Mouse (Mus musculus) intestine, postnatal 0 days (tissue): ENCODE results near the gene Wfdc6a. TPM values are rescaled to one million over a fixed set of nuclear protein-coding genes. Genes with fewer than 3 reads are reported as not detected.
A peak's percentile ranks its signal among the peaks of the same experiment; 100 is the strongest.
"Not testable (repeated sequence)": the region's sequence is repeated elsewhere in the genome, so short reads cannot be mapped to it uniquely, and the experiment has no call there.

Experiments
- ATAC-seq: fragments of 200-750 bp; cut with Nextera tagmentation; 2 replicates; pipeline ENCODE4 v1.8.0; 2017; ENCODE audit warnings: mild to moderate bottlenecking, moderate TSS enrichment, moderate library complexity
- H3K27ac ChIP-seq: fragments of 300-500 bp; sonication (generic); 2 replicates; pipeline ENCODE4 v1.5.1; 2014; ENCODE audit warnings: mild to moderate bottlenecking, low read depth, low read length, moderate library complexity
- H3K27me3 ChIP-seq: fragments of 300-500 bp; sonication (generic); replicated peaks from 2 replicates; pipeline ENCODE4 v1.6.1; 2014; ENCODE audit warnings: low read length, mixed read lengths; ENCODE audit not compliant: control insufficient read depth, insufficient read depth
- H3K36me3 ChIP-seq: fragments of 300-500 bp; sonication (generic); 2 replicates; pipeline ENCODE4 v1.6.1; 2014; ENCODE audit warnings: mild to moderate bottlenecking, moderate library complexity; ENCODE audit not compliant: control insufficient read depth, insufficient read depth
- H3K4me1 ChIP-seq: fragments of 300-500 bp; sonication (generic); replicated peaks from 2 replicates; pipeline ENCODE4 v1.6.1; 2014; ENCODE audit warnings: antibody characterized with exemption, low read length, mixed read lengths; ENCODE audit not compliant: control insufficient read depth, insufficient read depth
- H3K4me2 ChIP-seq: fragments of 300-500 bp; sonication (generic); replicated peaks from 2 replicates; pipeline ENCODE4 v1.6.1; 2014; ENCODE audit warnings: low read depth, mild to moderate bottlenecking, moderate library complexity
- H3K4me3 ChIP-seq: fragments of 300-500 bp; sonication (generic); 2 replicates; pipeline ENCODE4 v1.5.1; 2014; ENCODE audit warnings: low read depth, low read length
- H3K9ac ChIP-seq: fragments of 300-500 bp; sonication (generic); 2 replicates; pipeline ENCODE4 v1.6.1; 2014; ENCODE audit warnings: mild to moderate bottlenecking, low read depth, low read length
- H3K9me3 ChIP-seq: fragments of 300-500 bp; sonication (generic); 2 replicates; pipeline ENCODE4 v1.6.1; 2016; ENCODE audit warnings: mixed run types; ENCODE audit not compliant: control insufficient read depth
- CTCF ChIP-seq: sonication (generic); IDR thresholded peaks from 2 replicates; pipeline ENCODE4 v1.5.1; 2016; ENCODE audit warnings: low read depth, mild to moderate bottlenecking, control low read depth, antibody characterized with exemption, moderate library complexity
- WGBS: fragments of 180-500 bp; shearing (Covaris S2); extraction: QIAGEN DNeasy Blood & Tissue Kit; methylation state at CpG from one replicate; pipeline ENCODE4 v1.1.7; 2014; 5-methylcytosine and 5-hydroxymethylcytosine counted together
- polyA plus RNA-seq: library from polyadenylated mRNA; unstranded; fragments of >200 nt; fragmentation: Nextera tagmentation; extraction: Ambion mirVana; gene quantifications from 2 replicates; pipeline ENCODE4 v1.2.1, GENCODE M21; 2015

Gene Wfdc6a
- polyA plus RNA-seq, 1 experiment from 2014 or later: 0.14 TPM

- Histone ChIP-seq H3K36me3 (no peaks in the 10 kb centered on the region), H3K4me2 (no peak overlapping the region), H3K9me3 (no peaks in the 10 kb centered on the region), H3K4me3 (no peak overlapping the region), H3K9ac (no peak overlapping the region), H3K27me3 (no peaks in the 10 kb centered on the region), H3K27ac (no peak overlapping the region), H3K4me1 (no peaks in the 10 kb centered on the region)
- ATAC-seq: no peak
- 95% methylated on average over 8 of the region's 8 CpGs for WGBS
- no peak for TF ChIP-seq CTCF
Observed at GRCm38 (mm10) chr2:164604411-164604810, 19.2 kb upstream of the Wfdc6a start.

DNA sequence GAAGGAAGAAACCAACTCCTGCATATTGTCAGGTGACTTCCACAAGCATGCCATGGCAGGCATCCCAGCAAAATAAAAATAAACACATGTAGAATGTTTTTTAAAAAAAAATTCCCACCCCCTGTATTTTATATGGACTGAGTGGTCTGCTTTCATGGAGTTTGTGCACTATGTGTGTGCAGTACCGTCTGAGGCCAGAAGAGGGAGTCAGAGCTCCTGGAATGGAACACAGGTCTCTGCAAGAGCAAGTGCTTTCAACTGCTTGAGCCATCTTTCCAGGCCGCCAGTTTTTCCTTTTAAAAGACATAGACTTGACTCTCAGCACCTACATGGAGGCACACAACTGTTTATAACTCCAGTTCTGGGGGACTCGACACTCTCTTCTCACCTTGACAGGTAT lies 18.2 kb upstream of the Wfdc6a start:
- Histone ChIP-seq H3K4me2 (no peak overlapping the region), H3K9ac (no peak overlapping the region), H3K4me1 (no peaks in the 10 kb centered on the region), H3K9me3 (no peaks in the 10 kb centered on the region), H3K27me3 (no peaks in the 10 kb centered on the region), H3K36me3 (no peaks in the 10 kb centered on the region), H3K4me3 (no peak overlapping the region), H3K27ac (no peak overlapping the region)
- 89% methylated on average over 3 of the region's 3 CpGs for WGBS
- ATAC-seq: no peak
- TF ChIP-seq CTCF: no peak; the same call in 1 of the 2 replicates

DNA sequence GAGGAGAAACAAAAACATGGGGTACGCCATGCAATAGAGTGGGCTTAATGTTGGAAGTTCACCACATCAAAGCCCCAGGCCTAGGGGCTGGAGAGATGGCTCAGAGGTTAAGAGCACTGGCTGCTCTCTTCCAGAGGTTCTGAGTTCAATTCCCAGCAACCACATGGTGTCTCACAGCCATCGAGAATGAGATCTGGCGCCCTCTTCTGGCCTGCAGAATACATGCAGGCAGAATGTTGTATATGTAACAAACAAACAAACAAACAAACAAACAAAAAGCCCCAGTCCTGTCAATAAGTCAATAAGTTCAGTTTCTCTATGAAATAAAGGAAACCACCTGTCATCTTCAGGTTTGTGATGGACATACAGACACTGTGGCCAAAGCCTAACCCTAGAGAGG lies 14.9 kb upstream of the Wfdc6a start:
- Histone ChIP-seq H3K4me2 (no peak overlapping the region), H3K9me3 (no peaks in the 10 kb centered on the region), H3K27me3 (no peaks in the 10 kb centered on the region), H3K36me3 (no peaks in the 10 kb centered on the region), H3K4me1 (no peaks in the 10 kb centered on the region), H3K27ac (no peak overlapping the region), H3K4me3 (no peak overlapping the region), H3K9ac (no peak overlapping the region)
- peak; percentile 34; the same call in 1 of the 2 replicates for TF ChIP-seq CTCF
- WGBS: 65% methylated on average over 3 of the region's 3 CpGs
- ATAC-seq: no peak

DNA sequence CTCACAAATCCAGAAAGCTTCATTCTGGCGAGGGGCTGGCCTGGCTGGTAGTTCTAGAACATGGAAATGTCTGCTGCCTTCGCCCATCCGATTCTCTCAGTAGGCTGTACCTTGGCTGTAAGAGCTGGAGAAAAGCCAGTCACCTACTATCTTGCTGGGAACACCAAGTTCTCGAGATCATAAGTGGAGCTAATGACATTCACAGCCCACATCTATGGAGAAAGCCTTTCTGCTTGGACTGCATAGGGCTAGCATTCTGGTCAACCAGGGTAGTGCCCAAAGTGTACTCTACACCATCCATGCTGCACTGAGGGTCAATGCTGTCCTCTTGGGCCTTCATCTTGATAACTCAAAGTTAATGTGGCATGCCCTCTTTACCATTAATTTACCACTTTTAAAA lies 8.2 kb upstream of the Wfdc6a start, which contains the start of gene Eppin:
Eppin (minus strand) TSS at position 101 of the 400 bp plus-strand sequence.
- Histone ChIP-seq H3K27ac (no peak within 1 kb of the TSS), H3K27me3 (no peaks in the 10 kb centered on the region), H3K4me3 (no peak within 1 kb of the TSS), H3K9me3 (no peaks in the 10 kb centered on the region), H3K36me3 (no peaks in the 10 kb centered on the region), H3K4me1 (no peaks in the 10 kb centered on the region), H3K9ac (no peak within 1 kb of the TSS), H3K4me2 (no peak within 1 kb of the TSS)
- ATAC-seq: no peak
- WGBS: 80% methylated on average over 4 of the region's 4 CpGs
- TF ChIP-seq CTCF: no peak

DNA sequence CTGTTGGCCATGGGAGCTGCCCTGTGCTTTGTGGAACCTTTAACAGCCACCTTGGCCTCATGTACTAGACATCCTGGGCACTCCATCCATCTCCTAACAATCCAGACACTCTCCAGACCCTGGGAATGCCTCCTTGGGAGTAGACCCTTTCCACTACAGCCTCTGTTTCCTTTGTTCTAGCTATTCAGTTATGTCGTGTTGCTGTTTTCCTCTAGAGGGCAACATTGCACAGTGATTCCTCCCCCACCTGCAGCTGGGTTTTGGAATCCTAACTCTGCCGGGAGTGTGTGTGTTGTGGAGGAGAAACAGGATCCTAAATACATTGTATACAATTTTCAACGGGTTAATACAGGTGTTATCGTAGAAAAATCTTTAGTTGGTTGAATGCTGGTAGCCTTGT lies 6.8 kb upstream of the Wfdc6a start:
- no peak overlapping the region for H3K27ac ChIP-seq
- H3K4me2 ChIP-seq: no peak overlapping the region
- WGBS: 5% methylated on average over 4 of the region's 4 CpGs
- no peak for ATAC-seq
- no peaks in the 10 kb centered on the region for H3K36me3 ChIP-seq
- no peaks in the 10 kb centered on the region for H3K9me3 ChIP-seq
- no peak overlapping the region for H3K9ac ChIP-seq
- TF ChIP-seq CTCF: peak; percentile 86
- H3K4me1 ChIP-seq: no peaks in the 10 kb centered on the region
- no peaks in the 10 kb centered on the region for H3K27me3 ChIP-seq
- no peak overlapping the region for H3K4me3 ChIP-seq

DNA sequence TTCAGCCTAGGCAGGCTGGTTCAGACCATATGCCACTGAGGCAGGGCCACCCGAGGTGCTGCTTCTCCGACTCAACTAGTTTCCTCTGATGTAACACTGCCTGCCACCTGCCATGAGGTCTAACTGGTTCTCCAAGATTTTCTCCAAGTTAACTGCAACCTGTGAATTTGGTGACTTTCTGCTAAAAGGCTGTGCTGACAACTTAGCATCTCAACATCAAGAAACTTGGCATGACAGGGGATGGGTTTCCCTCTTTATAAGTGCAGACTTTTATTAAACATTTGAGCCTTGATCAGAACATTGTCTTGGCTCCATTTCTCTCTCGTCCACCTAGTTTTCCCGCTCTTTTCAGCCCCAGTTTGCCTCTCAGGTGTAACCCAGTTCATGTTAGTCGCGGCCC lies 11.9 kb downstream of the Wfdc6a start, which contains the start of gene Spint3:
Spint3 (minus strand) TSS at position 101 of the 400 bp plus-strand sequence.
- not testable (repeated sequence) for H3K27ac ChIP-seq, ATAC-seq, H3K9ac ChIP-seq, H3K27me3 ChIP-seq, H3K36me3 ChIP-seq, H3K4me3 ChIP-seq, H3K4me1 ChIP-seq, H3K9me3 ChIP-seq, H3K4me2 ChIP-seq
- 81% methylated on average over 6 of the region's 6 CpGs for whole genome bisulfite sequencing

DNA sequence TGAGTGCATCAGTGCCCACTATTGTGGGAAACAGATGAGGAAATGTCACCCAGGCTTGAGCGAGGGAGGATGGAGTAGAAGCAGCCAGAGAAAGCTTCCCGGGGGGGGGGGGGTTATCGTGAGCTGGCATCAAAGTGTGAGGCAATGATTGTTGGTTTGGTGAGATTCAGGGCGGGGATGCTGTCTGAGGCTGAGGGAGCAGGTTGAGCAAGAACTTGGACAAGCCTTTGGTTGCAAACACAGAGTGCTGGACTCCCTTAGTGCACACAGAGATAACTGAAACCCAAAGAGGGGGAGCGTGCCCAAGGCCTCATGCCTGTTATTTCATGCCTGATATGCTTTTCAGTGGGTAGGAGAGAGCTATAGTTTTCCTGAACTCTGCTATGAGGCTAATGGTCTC lies 17.8 kb downstream of the Wfdc6a start:
- WGBS: 78% methylated on average over 5 of the region's 5 CpGs
- Histone ChIP-seq H3K9me3 (no peaks in the 10 kb centered on the region), H3K4me1 (no peaks in the 10 kb centered on the region), H3K4me3 (no peak overlapping the region), H3K36me3 (no peaks in the 10 kb centered on the region), H3K4me2 (no peak overlapping the region), H3K27ac (no peak overlapping the region), H3K27me3 (no peaks in the 10 kb centered on the region), H3K9ac (no peak overlapping the region)
- no peak for TF ChIP-seq CTCF
- ATAC-seq: no peak
